Mouse (Mus musculus) adrenal gland, postnatal 25 days (tissue): ENCODE measurements around the gene Gm49361. TPM values are rescaled to one million over a fixed set of nuclear protein-coding genes. Genes with fewer than 3 reads are reported as not detected.

Source experiments
- DNase-seq: peaks from one replicate; pipeline ENCODE4 v3.0.0; 2021; ENCODE audit warnings: mixed read lengths
- total RNA-seq: library from RNA; stranded (reverse); gene quantifications from 2 replicates; pipeline ENCODE4 v1.2.3, GENCODE M21; 2021

The Gm49361 gene
- total RNA-seq, 1 experiment from 2014 or later: not detected

- no peak for DNase-seq
Observed at GRCm38 (mm10) chr14:57619487-57619886, 126.4 kb downstream of the Gm49361 start.

- no peak for DNase-seq
Observed at GRCm38 (mm10) chr14:57617675-57618074, 128.2 kb downstream of the Gm49361 start.

- no peak for DNase-seq
Observed at GRCm38 (mm10) chr14:57616339-57616965, 129.5 kb downstream of the Gm49361 start.

GRCm38 (mm10) chr14:57615828-57616227 lies 130.1 kb downstream of the Gm49361 start:
- no peak for DNase-seq

- no peak for DNase-seq
Observed at GRCm38 (mm10) chr14:57611034-57611433, 134.9 kb downstream of the Gm49361 start.

GRCm38 (mm10) chr14:57609816-57610329 lies 136.0 kb downstream of the Gm49361 start:
- no peak for DNase-seq

- peak; percentile 98 for DNase-seq
Observed at GRCm38 (mm10) chr14:57607500-57607899, 138.4 kb downstream of the Gm49361 start.

GRCm38 (mm10) chr14:57606663-57607365 lies 139.1 kb downstream of the Gm49361 start:
- no peak for DNase-seq

GRCm38 (mm10) chr14:57593279-57593678 lies 152.6 kb downstream of the Gm49361 start:
- no peak for DNase-seq

Other genes with a start within 250 kb of the Gm49361 start
- 1.9 and 3.7 TPM in 2 replicates for gene Il17d, start 221.3 kb downstream of the Gm49361 start, total RNA-seq
- 26.8 and 28.6 TPM in 2 replicates for gene Eef1akmt1, start 174.5 kb downstream of the Gm49361 start, total RNA-seq
- 42.9 and 48.4 TPM in 2 replicates for gene Xpo4, start 80.7 kb downstream of the Gm49361 start, total RNA-seq
- gene Lats2, start 12.3 kb upstream of the Gm49361 start, total RNA-seq: 37.4 and 48.5 TPM in 2 replicates
- gene Sap18, start 52.1 kb upstream of the Gm49361 start, total RNA-seq: 49.0 and 52.1 TPM in 2 replicates
- gene Ska3, start 80.1 kb upstream of the Gm49361 start, total RNA-seq: 2.3 and 3.9 TPM in 2 replicates
- gene Mrpl57, start 80.1 kb upstream of the Gm49361 start, total RNA-seq: 107 and 131 TPM in 2 replicates
- 40.1 and 57.4 TPM in 2 replicates for gene Zdhhc20, start 144.2 kb upstream of the Gm49361 start, total RNA-seq